Mouse (Mus musculus): Measurements from ENCODE around the gene Pla2g2d. TPM values are rescaled to one million over a fixed set of nuclear protein-coding genes. Genes with fewer than 3 reads are reported as not detected.
A peak's percentile ranks its signal among the peaks of the same experiment; 100 is the strongest.

Gene Pla2g2d
- polyA plus RNA-seq, 1 experiment, result 8.4 TPM

GRCm38 (mm10) chr4:138755439-138755838 lies 20.1 kb upstream of the Pla2g2d start:
- Histone ChIP-seq H3K27me3 (replicated peaks; ENCODE audit: control insufficient read depth, insufficient read depth, low read length) (no peaks in the 10 kb centered on the region), H3K4me3 (ENCODE audit: insufficient read depth, low read depth, low read length) (no peak overlapping the region), H3K36me3 (ENCODE audit: control insufficient read depth, insufficient read depth, low read length) (no peaks in the 10 kb centered on the region), H3K27ac (ENCODE audit: insufficient read depth, low read depth, low read length) (no peak overlapping the region), H3K4me1 (ENCODE audit: control insufficient read depth, insufficient read depth, low read length) (no peaks in the 10 kb centered on the region)
- TF ChIP-seq POLR2A (IDR thresholded peaks at IDR 0.05; ENCODE audit: low read depth, low read length) (no peak), CTCF (conservative IDR thresholded peaks at IDR 0.05; ENCODE audit: insufficient read depth, insufficient read length, low read depth, low read length) (no peak)
- no peak for DNase-seq
- WGBS, result 71% methylated on average over 4 of the region's 4 CpGs

DNA sequence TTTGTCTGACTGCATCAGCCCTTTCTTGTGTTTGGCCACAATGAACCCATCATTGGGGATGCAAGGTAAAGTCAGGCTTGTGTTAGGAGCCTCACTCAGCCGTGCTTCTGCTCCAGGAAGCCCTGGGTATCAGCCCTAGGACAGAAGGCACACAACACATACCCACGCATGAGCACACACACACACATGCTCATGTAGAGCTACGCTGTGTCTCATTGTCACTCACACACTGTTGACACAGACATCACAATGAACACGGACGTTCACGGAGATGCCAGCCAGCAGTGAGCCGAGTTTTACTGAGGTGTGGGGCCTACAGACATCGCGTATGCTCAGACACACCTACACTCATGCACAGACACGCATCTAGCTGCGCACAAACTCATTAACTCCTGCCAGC lies 19.6 kb upstream of the Pla2g2d start:
- no peak overlapping the region for H3K4me3 ChIP-seq (ENCODE audit: insufficient read depth, low read depth, low read length)
- no peaks in the 10 kb centered on the region for H3K36me3 ChIP-seq (ENCODE audit: control insufficient read depth, insufficient read depth, low read length)
- TF ChIP-seq POLR2A (IDR thresholded peaks at IDR 0.05; ENCODE audit: low read depth, low read length) (no peak), CTCF (conservative IDR thresholded peaks at IDR 0.05; ENCODE audit: insufficient read depth, insufficient read length, low read depth, low read length) (no peak)
- H3K4me1 ChIP-seq (ENCODE audit: control insufficient read depth, insufficient read depth, low read length), result no peaks in the 10 kb centered on the region
- 87% methylated on average over 11 of the region's 11 CpGs for WGBS
- DNase-seq, result no peak
- H3K27ac ChIP-seq (ENCODE audit: insufficient read depth, low read depth, low read length), result no peak overlapping the region
- H3K27me3 ChIP-seq (replicated peaks; ENCODE audit: control insufficient read depth, insufficient read depth, low read length), result no peaks in the 10 kb centered on the region

GRCm38 (mm10) chr4:138757416-138757815 lies 18.1 kb upstream of the Pla2g2d start, which contains the start of gene Pla2g2f:
Pla2g2f (minus strand) TSS chr4:138757626.
- no peaks in the 10 kb centered on the region for H3K36me3 ChIP-seq (ENCODE audit: control insufficient read depth, insufficient read depth, low read length)
- 78% methylated on average over 8 of the region's 8 CpGs for WGBS
- no peak for TF ChIP-seq CTCF (conservative IDR thresholded peaks at IDR 0.05; ENCODE audit: insufficient read depth, insufficient read length, low read depth, low read length)
- no peak for TF ChIP-seq POLR2A (IDR thresholded peaks at IDR 0.05; ENCODE audit: low read depth, low read length)
- H3K4me3 ChIP-seq (ENCODE audit: insufficient read depth, low read depth, low read length), result no peak within 1 kb of the TSS
- H3K27ac ChIP-seq (ENCODE audit: insufficient read depth, low read depth, low read length), result no peak within 1 kb of the TSS
- no peak for DNase-seq
- no peaks in the 10 kb centered on the region for H3K4me1 ChIP-seq (ENCODE audit: control insufficient read depth, insufficient read depth, low read length)
- H3K27me3 ChIP-seq (replicated peaks; ENCODE audit: control insufficient read depth, insufficient read depth, low read length), result no peaks in the 10 kb centered on the region

DNA sequence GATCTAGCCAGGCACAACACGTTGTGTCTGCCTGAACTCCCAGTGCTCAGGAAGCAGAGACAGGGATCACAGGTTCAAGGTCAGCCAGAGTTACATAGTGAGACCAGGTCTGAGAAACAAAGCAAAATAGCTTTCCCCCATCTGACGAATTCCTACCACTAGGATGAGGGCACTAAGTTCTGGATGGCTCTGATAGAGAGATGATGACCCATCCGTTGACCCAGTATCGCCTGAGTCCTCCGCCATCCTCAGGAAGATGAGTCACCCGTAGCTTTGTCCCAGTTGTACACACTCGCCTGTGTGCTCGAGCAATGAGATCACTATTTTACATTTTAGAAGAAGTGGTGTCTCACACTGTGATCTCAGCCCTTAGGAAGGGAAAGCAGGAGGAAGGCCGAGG lies 13.3 kb upstream of the Pla2g2d start:
- no peak overlapping the region for H3K4me3 ChIP-seq (ENCODE audit: insufficient read depth, low read depth, low read length)
- no peaks in the 10 kb centered on the region for H3K4me1 ChIP-seq (ENCODE audit: control insufficient read depth, insufficient read depth, low read length)
- H3K27ac ChIP-seq (ENCODE audit: insufficient read depth, low read depth, low read length), result no peak overlapping the region
- 58% methylated on average over 9 of the region's 9 CpGs for WGBS
- no peaks in the 10 kb centered on the region for H3K36me3 ChIP-seq (ENCODE audit: control insufficient read depth, insufficient read depth, low read length)
- no peaks in the 10 kb centered on the region for H3K27me3 ChIP-seq (replicated peaks; ENCODE audit: control insufficient read depth, insufficient read depth, low read length)
- DNase-seq, result no peak
- TF ChIP-seq POLR2A (IDR thresholded peaks at IDR 0.05; ENCODE audit: low read depth, low read length), result no peak
- TF ChIP-seq CTCF (conservative IDR thresholded peaks at IDR 0.05; ENCODE audit: insufficient read depth, insufficient read length, low read depth, low read length), result no peak

GRCm38 (mm10) chr4:138771970-138772369 lies 3.6 kb upstream of the Pla2g2d start:
- Histone ChIP-seq H3K27me3 (replicated peaks; ENCODE audit: control insufficient read depth, insufficient read depth, low read length) (no peaks in the 10 kb centered on the region), H3K4me3 (ENCODE audit: insufficient read depth, low read depth, low read length) (no peak overlapping the region), H3K4me1 (ENCODE audit: control insufficient read depth, insufficient read depth, low read length) (peaks cover 3% of the 10 kb centered on the region; the same call in 1 of the 2 replicates), H3K27ac (ENCODE audit: insufficient read depth, low read depth, low read length) (no peak overlapping the region), H3K36me3 (ENCODE audit: control insufficient read depth, insufficient read depth, low read length) (no peaks in the 10 kb centered on the region)
- peak; percentile 53 for DNase-seq
- TF ChIP-seq POLR2A (IDR thresholded peaks at IDR 0.05; ENCODE audit: low read depth, low read length), result no peak
- TF ChIP-seq CTCF (conservative IDR thresholded peaks at IDR 0.05; ENCODE audit: insufficient read depth, insufficient read length, low read depth, low read length), result no peak
- 58% methylated on average over 10 of the region's 10 CpGs for WGBS

- no peaks in the 10 kb centered on the region for H3K27me3 ChIP-seq (replicated peaks; ENCODE audit: control insufficient read depth, insufficient read depth, low read length)
- peaks cover 3% of the 10 kb centered on the region; the same call in 1 of the 2 replicates for H3K4me1 ChIP-seq (ENCODE audit: control insufficient read depth, insufficient read depth, low read length)
- H3K27ac ChIP-seq (ENCODE audit: insufficient read depth, low read depth, low read length), result no peak overlapping the region
- TF ChIP-seq CTCF (conservative IDR thresholded peaks at IDR 0.05; ENCODE audit: insufficient read depth, insufficient read length, low read depth, low read length) (no peak), POLR2A (IDR thresholded peaks at IDR 0.05; ENCODE audit: low read depth, low read length) (no peak)
- H3K4me3 ChIP-seq (ENCODE audit: insufficient read depth, low read depth, low read length), result no peak overlapping the region
- 61% methylated on average over 5 of the region's 5 CpGs for WGBS
- no peaks in the 10 kb centered on the region for H3K36me3 ChIP-seq (ENCODE audit: control insufficient read depth, insufficient read depth, low read length)
- DNase-seq, result no peak
These were observed 3.1 kb upstream of the Pla2g2d start for GRCm38 (mm10) chr4:138772386-138772785.

GRCm38 (mm10) chr4:138777417-138778407 lies 2.2 kb downstream of the Pla2g2d start:
- TF ChIP-seq CTCF (conservative IDR thresholded peaks at IDR 0.05; ENCODE audit: insufficient read depth, insufficient read length, low read depth, low read length), result no peak
- TF ChIP-seq POLR2A (IDR thresholded peaks at IDR 0.05; ENCODE audit: low read depth, low read length), result no peak
- no peak for DNase-seq
- H3K36me3 ChIP-seq (ENCODE audit: control insufficient read depth, insufficient read depth, low read length), result no peaks in the 10 kb centered on the region
- no peaks in the 10 kb centered on the region for H3K27me3 ChIP-seq (replicated peaks; ENCODE audit: control insufficient read depth, insufficient read depth, low read length)
- no peaks in the 10 kb centered on the region for H3K4me1 ChIP-seq (ENCODE audit: control insufficient read depth, insufficient read depth, low read length)
- no peak overlapping the region for H3K27ac ChIP-seq (ENCODE audit: insufficient read depth, low read depth, low read length)
- WGBS, result 39% methylated on average over 20 of the region's 20 CpGs
- no peak overlapping the region for H3K4me3 ChIP-seq (ENCODE audit: insufficient read depth, low read depth, low read length)
